Mouse (Mus musculus): ENCODE measurements around the gene Nup155.
"Not testable (repeated sequence)": the region's sequence is repeated elsewhere in the genome, so short reads cannot be mapped to it uniquely, and the experiment has no call there.

The Nup155 gene

DNA sequence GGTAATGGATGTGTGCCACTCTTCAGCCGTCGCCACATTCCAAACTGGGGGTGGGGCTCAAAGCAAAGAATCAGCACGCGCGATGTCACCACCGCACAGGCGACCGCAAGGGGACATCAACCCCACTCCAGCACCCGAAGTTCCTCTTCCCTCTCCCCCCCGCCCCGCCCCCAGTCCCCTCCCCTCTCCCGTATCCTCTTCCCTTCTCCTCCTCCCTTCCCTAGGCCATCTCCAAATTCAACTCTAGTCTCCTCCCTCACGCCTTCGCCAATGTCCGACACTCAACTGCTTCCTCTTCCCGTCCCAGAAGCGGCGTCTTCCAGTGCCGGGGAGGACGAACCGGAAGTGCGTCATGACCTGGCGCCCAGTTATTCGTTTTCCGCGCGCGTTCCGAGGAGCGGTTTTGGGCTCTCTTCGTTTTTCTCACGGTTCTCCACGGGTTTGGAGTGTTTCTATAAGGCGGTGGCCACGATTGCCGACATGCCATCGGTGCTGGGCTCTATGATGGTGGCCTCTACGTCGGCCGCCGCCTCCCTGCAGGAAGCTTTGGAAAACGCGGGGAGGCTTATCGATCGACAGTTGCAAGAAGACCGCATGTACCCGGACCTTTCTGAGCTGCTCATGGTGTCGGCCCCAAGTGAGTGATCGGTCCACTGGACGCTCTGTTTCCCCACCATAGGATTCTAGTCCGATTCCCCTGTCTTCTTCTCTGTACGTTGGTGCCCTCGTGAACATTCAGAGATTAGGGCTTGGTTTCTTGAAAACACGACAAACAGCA is at the start of gene Nup155:
Nup155 (plus strand) TSS at position 308 of the 778 bp plus-strand sequence.
- peak; percentile 92 for DNase-seq (ENCODE audit: low read depth, low spot score)
- Histone ChIP-seq H3K36me3 (ENCODE audit: control insufficient read depth, insufficient read depth, low read length, poor library complexity, severe bottlenecking) (0 out of 2 replicates have a peak, but pooled peaks cover 2% of the 10 kb centered on the region), H3K27me3 (ENCODE audit: control insufficient read depth, insufficient read depth, low read length, poor library complexity, severe bottlenecking) (no peaks in the 10 kb centered on the region)

DNA sequence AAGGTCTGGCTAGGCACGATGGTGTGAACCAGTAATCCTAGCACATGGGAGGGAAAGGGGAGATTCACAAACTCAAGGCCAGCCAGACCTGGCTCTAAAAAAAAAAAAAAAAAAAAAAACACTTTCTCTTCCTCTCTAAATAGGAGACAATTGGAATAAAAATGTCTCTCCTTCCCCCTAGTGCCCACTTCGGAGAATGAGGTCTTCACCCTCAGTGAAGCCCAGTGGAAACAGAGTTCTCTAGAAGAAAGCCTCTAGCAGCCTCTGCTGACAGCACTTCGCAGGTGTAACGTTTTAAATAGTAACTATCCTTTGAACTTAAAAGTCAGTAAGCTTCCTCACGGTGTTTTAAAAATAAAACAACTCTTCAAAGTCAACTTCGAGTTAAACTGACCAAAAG is 43.9 kb upstream of the Nup155 start:
- Histone ChIP-seq H3K36me3 (ENCODE audit: control insufficient read depth, insufficient read depth, low read length, poor library complexity, severe bottlenecking) (no peaks in the 10 kb centered on the region), H3K27me3 (ENCODE audit: control insufficient read depth, insufficient read depth, low read length, poor library complexity, severe bottlenecking) (no peaks in the 10 kb centered on the region)
- DNase-seq (ENCODE audit: low read depth, low spot score), result no peak

DNA sequence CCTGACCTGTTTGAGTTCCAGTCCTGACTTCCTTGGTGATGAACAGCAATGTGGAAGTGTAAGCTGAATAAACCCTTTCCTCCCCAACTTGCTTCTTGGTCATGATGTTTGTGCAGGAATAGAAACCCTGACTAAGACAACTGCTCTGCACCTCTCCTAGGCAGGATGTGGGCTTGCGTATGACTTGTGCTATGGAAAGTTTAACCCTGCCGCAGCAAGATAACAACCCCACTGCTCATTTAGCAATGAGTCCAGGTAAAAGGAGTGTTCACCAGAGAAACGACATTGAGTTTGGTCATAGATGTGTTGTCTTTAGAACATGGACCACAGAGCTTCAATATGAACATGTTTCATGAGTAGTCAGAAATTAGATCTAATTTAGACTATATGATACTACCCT is 35.9 kb upstream of the Nup155 start:
- DNase-seq (ENCODE audit: low read depth, low spot score); H3K27me3 ChIP-seq (ENCODE audit: control insufficient read depth, insufficient read depth, low read length, poor library complexity, severe bottlenecking): not testable (repeated sequence)

DNA sequence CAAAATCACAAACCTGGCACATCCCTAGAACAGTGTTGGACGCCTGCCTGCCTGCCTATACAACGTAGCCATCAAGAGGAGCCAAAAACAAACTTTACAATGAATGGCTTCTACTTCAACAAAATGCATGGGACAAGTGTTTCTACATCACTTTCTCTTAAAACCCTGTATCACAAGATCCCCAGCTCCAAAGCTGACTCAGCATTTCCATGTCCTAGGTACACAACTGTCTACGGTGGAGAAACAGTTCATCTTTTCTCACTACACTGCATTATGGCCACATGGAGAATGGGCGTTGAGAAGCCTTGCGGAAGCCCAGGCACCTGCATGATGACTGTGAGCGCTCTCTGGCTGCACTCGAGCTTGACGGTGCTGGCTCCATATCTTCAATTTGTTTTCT is 26.9 kb upstream of the Nup155 start:
- no peak for DNase-seq (ENCODE audit: low read depth, low spot score)
- Histone ChIP-seq H3K36me3 (ENCODE audit: control insufficient read depth, insufficient read depth, low read length, poor library complexity, severe bottlenecking) (peaks cover 5% of the 10 kb centered on the region; the same call in 1 of the 2 replicates), H3K27me3 (ENCODE audit: control insufficient read depth, insufficient read depth, low read length, poor library complexity, severe bottlenecking) (no peaks in the 10 kb centered on the region)

More for the DNA sequence above, 35.9 kb upstream of the Nup155 start:
- not testable (repeated sequence) for H3K36me3 ChIP-seq (ENCODE audit: control insufficient read depth, insufficient read depth, low read length, poor library complexity, severe bottlenecking)

DNA sequence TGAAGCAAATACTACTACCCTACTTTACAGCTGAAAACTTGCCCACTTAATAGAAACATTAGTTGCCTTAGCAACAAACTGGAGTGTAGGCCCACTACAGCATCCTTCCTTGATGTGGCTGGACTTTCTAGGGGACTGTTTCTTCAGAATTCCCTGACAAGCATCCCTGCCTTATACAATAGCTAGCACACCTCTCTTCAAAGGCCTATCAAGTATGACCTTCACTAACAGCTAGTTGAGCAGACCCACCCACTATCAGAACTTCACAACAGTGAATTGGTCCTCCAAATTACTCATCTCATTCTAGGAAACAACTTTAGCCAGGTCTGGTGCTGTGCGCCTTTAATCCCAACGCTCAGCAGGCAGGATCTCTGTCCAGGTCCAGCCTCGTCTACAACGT is 21.8 kb upstream of the Nup155 start:
- H3K36me3 ChIP-seq (ENCODE audit: control insufficient read depth, insufficient read depth, low read length, poor library complexity, severe bottlenecking), result peaks cover 2% of the 10 kb centered on the region; the same call in 1 of the 2 replicates
- no peaks in the 10 kb centered on the region for H3K27me3 ChIP-seq (ENCODE audit: control insufficient read depth, insufficient read depth, low read length, poor library complexity, severe bottlenecking)
- no peak for DNase-seq (ENCODE audit: low read depth, low spot score)

DNA sequence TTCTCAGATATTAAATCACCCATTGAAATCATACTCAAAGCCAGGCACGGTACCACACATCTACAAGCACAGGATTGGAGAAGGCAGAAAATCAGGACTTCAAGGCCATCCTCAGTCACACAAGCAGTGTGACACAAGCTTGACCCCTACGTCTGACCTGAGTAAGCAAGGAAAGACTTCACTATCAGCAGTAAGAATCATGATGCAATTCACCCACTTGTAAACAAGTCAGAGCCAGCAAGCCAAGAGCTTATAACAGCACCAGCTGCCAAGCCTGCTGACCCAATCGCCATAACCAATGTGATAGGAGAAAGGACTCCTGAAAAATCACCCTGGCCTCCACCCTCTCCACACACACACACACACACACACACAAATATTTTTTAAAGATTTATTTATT is 20.4 kb upstream of the Nup155 start:
- H3K27me3 ChIP-seq (ENCODE audit: control insufficient read depth, insufficient read depth, low read length, poor library complexity, severe bottlenecking), result no peaks in the 10 kb centered on the region
- peaks cover 2% of the 10 kb centered on the region; the same call in 1 of the 2 replicates for H3K36me3 ChIP-seq (ENCODE audit: control insufficient read depth, insufficient read depth, low read length, poor library complexity, severe bottlenecking)
- no peak for DNase-seq (ENCODE audit: low read depth, low spot score)

DNA sequence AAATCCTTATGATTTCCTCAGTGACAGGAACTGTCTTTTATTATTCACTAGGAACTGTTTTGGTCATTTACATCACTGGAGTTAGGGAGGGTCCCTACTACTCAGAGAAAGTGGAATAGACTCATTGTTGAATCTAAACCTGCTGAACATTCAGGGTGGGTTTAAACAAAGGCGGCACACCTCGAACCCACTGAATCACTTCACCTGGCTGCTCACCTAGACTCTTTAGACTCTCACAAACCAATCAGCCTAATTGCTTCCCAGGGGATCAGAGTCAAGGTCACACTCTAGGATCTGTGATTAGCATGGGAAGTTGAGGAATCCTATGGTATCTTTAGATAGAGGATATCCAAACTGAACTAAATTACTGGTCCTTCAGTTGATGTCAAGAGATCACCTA is 18.4 kb upstream of the Nup155 start:
- Histone ChIP-seq H3K36me3 (ENCODE audit: control insufficient read depth, insufficient read depth, low read length, poor library complexity, severe bottlenecking) (peaks cover 2% of the 10 kb centered on the region; the same call in 1 of the 2 replicates), H3K27me3 (ENCODE audit: control insufficient read depth, insufficient read depth, low read length, poor library complexity, severe bottlenecking) (no peaks in the 10 kb centered on the region)
- DNase-seq (ENCODE audit: low read depth, low spot score), result no peak

DNA sequence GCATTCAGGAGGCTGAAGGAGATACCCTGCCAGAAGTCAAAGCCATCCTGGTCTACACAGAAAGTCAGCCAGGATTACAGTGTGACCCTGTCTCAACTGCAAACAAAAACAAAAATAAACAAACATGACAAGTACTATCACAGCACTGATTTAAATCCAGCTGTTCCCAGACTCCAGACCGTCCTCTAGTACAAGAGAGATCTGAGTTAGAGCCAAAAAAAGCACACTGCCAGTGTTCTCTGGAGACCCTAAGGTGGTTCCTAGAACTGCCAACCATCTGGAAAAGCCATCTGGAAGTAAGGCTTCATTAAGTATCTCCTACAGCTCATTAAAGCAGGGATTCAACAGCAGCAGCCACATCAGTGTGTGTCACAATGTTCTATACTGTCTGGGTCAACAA is 16.4 kb upstream of the Nup155 start:
- not testable (repeated sequence) for H3K36me3 ChIP-seq (ENCODE audit: control insufficient read depth, insufficient read depth, low read length, poor library complexity, severe bottlenecking); H3K27me3 ChIP-seq (ENCODE audit: control insufficient read depth, insufficient read depth, low read length, poor library complexity, severe bottlenecking); DNase-seq (ENCODE audit: low read depth, low spot score)

DNA sequence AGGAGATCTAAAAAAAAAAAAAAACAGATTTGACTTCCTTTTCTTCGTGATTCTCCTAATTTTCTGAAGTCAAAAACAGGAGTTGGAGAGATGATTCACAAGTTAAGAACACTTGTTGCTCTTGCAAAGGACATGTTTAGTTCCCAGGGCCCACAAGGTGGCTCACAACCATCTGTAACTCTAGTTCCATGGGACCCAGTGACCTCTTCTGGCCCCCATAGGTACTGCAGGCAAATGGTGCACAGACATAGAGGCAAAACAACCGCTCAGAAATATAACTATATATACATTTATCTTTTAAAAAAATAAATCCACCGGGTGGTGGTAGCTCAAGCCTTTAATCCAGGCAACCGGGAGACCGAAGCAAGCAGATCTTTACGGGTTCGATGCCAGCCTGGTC is 11.2 kb upstream of the Nup155 start:
- Histone ChIP-seq H3K36me3 (ENCODE audit: control insufficient read depth, insufficient read depth, low read length, poor library complexity, severe bottlenecking) (peaks cover 2% of the 10 kb centered on the region; the same call in 1 of the 2 replicates), H3K27me3 (ENCODE audit: control insufficient read depth, insufficient read depth, low read length, poor library complexity, severe bottlenecking) (no peaks in the 10 kb centered on the region)
- peak; percentile 91 for DNase-seq (ENCODE audit: low read depth, low spot score)

DNA sequence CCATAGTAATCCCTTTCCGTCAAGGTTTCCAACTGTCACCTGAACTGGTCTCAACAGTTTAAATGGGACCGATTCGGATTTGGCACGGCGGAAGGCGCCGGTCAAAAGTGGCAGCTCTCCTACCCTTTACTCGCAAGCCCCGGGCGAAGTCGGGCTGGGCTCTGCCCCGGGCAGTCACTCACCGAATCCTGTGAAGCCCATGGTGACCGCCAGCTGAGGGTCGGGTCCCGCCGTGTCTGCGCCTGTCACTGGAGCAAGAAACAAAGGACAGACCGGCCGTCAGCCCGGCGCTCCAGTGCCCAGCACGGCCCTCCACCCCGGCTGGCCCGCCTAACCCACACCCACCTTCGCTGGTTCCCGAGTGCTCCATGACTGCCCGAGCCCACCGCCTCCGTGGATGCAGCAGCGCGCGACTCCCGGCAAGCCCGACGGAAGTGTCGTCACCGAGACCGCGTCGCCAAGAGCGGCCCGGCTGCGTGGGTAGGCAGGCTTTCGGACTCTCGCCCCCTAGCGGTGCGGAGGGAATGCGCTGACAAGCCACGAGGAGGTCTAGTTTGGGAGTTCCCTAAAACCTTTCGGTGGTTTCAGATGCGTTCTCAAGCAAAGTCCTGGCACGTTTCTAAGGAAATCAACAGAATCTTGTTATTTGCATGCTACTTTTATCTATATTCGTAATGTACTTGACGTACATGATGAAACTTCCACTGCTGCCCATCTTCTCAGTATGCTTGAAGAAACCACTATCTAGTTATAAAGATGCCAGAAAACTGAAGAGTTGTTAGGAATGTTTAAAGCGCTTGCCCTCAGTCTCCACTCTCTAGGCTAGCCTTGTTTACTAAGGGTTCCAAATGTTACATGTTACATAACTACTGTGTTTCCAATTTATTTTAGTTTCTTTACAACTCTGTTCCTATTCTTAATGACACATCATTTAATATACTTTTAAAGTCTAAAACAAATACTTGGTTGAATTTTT is 10.0 kb upstream of the Nup155 start, which contains the start of gene Wdr70:
Wdr70 (minus strand) TSS at position 436 of the 976 bp plus-strand sequence.
- Histone ChIP-seq H3K27me3 (ENCODE audit: control insufficient read depth, insufficient read depth, low read length, poor library complexity, severe bottlenecking) (no peaks in the 10 kb centered on the region), H3K36me3 (ENCODE audit: control insufficient read depth, insufficient read depth, low read length, poor library complexity, severe bottlenecking) (peaks cover 2% of the 10 kb centered on the region; the same call in 1 of the 2 replicates)
- DNase-seq (ENCODE audit: low read depth, low spot score), result peak; percentile 98

DNA sequence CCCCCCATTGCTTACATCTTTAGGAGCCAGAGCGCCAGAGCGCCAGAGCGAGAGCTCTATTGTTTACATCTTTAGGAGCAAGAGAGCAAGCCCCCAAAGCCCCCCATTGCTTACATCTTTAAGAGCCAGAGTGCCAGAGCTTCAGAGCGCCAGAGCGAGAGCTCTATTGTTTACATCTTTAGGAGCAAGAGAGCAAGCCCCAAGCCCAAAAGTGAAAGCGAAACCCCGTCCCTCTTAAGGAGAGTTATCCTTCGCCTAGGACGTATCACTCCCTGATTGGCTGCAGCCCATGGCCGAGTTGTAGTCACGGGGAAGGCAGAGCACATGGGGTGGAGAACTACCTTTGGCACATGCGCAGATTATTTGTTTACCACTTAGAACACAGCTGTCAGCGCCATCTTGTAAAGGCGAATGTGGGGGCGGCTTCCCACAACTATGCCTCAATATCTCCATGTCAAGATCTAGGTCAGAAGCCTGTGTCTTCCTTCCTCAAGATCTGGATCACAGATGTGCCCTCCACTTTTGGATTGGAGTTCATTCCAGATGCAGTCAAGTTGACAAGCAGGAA is 7.0 kb upstream of the Nup155 start:
- not testable (repeated sequence) for H3K27me3 ChIP-seq (ENCODE audit: control insufficient read depth, insufficient read depth, low read length, poor library complexity, severe bottlenecking); H3K36me3 ChIP-seq (ENCODE audit: control insufficient read depth, insufficient read depth, low read length, poor library complexity, severe bottlenecking); DNase-seq (ENCODE audit: low read depth, low spot score)

DNA sequence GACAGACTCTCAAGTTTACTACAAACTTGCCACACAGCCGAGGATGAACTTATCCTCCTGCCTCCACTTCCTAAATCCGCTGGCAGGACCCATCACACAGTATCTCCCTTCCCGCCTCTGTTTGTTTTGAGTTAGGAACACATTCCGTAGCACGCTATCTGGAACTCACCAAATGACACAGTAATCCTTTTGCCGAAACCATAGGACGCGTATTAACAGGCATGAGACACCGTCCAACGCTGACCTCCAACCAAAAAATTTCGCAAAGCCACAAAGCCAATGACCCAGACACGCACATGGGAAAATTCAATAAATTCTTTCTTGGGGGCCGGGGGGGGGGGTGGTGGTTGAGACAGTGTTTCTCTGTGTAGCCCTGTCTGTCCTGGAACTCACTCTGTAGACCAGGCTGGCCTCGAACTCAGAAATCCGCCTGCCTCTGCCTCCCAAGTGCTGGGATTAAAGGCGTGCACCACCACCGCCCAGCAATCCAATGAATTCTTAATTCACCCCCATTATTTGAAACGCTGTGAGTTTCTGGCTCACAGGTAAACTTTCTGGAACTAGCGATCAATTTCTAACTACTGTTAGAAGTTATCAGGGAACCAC is 610 bp upstream of the Nup155 start:
- Histone ChIP-seq H3K27me3 (ENCODE audit: control insufficient read depth, insufficient read depth, low read length, poor library complexity, severe bottlenecking) (no peaks in the 10 kb centered on the region), H3K36me3 (ENCODE audit: control insufficient read depth, insufficient read depth, low read length, poor library complexity, severe bottlenecking) (0 out of 2 replicates have a peak, but pooled peaks cover 2% of the 10 kb centered on the region)
- no peak for DNase-seq (ENCODE audit: low read depth, low spot score)

DNA sequence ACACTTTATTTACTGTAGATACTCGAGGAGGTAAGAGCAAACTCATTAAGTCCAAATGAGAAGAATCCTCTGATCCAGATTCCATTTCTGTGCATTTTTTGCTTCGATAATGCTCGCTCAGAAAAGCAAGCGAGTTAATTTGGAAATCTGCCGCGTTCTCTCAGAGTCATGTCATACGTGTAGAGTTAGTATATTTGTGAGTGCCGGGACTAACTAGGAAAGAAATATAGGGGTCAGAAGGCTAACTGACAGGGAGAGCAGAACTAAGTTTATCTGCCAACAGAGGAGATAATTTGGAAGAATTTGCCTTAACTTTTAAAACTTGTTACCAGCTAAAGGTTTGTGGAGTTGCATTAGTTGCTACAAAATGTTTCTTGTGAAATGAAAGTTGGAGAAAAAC is 709 bp downstream of the Nup155 start:
- H3K27me3 ChIP-seq (ENCODE audit: control insufficient read depth, insufficient read depth, low read length, poor library complexity, severe bottlenecking), result no peaks in the 10 kb centered on the region
- H3K36me3 ChIP-seq (ENCODE audit: control insufficient read depth, insufficient read depth, low read length, poor library complexity, severe bottlenecking), result 0 out of 2 replicates have a peak, but pooled peaks cover 2% of the 10 kb centered on the region
- DNase-seq (ENCODE audit: low read depth, low spot score), result no peak

DNA sequence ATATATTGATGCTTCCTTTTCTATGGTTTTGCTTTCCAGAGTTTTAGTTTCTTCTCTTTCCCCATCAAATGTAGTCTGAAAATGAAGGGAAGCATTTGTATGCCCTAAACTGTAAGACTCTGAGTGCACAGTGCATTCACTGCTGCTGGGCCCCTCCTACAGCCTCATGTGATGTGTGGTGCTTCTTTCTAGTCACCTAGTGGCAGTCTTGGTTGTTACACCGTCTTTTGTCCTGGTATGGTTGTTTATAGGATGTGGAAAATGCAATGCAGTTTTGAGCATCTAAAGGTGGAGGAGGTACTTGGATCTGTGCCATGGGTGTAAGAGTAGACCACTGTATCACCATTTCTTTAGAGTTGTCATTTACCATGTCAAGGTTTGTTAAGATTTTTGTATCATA is 20.2 kb downstream of the Nup155 start:
- Histone ChIP-seq H3K27me3 (ENCODE audit: control insufficient read depth, insufficient read depth, low read length, poor library complexity, severe bottlenecking) (no peaks in the 10 kb centered on the region), H3K36me3 (ENCODE audit: control insufficient read depth, insufficient read depth, low read length, poor library complexity, severe bottlenecking) (peaks cover 10% of the 10 kb centered on the region)
- peak; percentile 7 for DNase-seq (ENCODE audit: low read depth, low spot score)
